Mouse (Mus musculus) hindbrain, embryonic 13.5 days (tissue): ENCODE data around the gene BC004004. TPM values are rescaled to one million over a fixed set of nuclear protein-coding genes. Genes with fewer than 3 reads are reported as not detected.

Source experiments
- polyA plus RNA-seq: library from polyadenylated mRNA; unstranded; fragments of >200 nt; fragmentation: Nextera tagmentation; extraction: Ambion mirVana; gene quantifications from 2 replicates; pipeline ENCODE4 v1.2.1, GENCODE M21; 2015

The BC004004 gene
- polyA plus RNA-seq, 1 experiment from 2014 or later, result 111 TPM

Other genes starting within 250 kb of the BC004004 start
- 506 and 515 TPM in 2 replicates for gene Srsf3, start 236.2 kb upstream of the BC004004 start, polyA plus RNA-seq
- gene Cdkn1a, start 177.8 kb upstream of the BC004004 start, polyA plus RNA-seq, result 56.5 and 56.9 TPM in 2 replicates
- gene Rab44, start 154.6 kb upstream of the BC004004 start, polyA plus RNA-seq, result 0.22 TPM in 1 of 2 replicates, not detected in the other
- 18.9 and 20.2 TPM in 2 replicates for gene Cpne5, start 30.6 kb upstream of the BC004004 start, polyA plus RNA-seq
- gene Ppil1, start 4.6 kb upstream of the BC004004 start, polyA plus RNA-seq, result 106 and 114 TPM in 2 replicates
- 1.3 and 2.0 TPM in 2 replicates for gene Pi16, start 48.9 kb downstream of the BC004004 start, polyA plus RNA-seq
- 423 TPM in 2 replicates for gene Mtch1, start 79.1 kb downstream of the BC004004 start, polyA plus RNA-seq
- gene Fgd2, start 92.1 kb downstream of the BC004004 start, polyA plus RNA-seq, result 3.8 and 5.3 TPM in 2 replicates
- 12.7 and 13.8 TPM in 2 replicates for gene Pim1, start 222.0 kb downstream of the BC004004 start, polyA plus RNA-seq